Mouse (Mus musculus) ES-E14 (cell line): ENCODE measurements at regions not wholly inside any gene's neighbourhood (a gene's known extent, or its start where the extent isn't known, plus 50 kb on each side); places are given as distances from the start of the nearest gene placed in this dataset.

Experiments
- CHD2 ChIP-seq: IDR thresholded peaks from 2 replicates; pipeline ENCODE4 v1.6.1; 2014; ENCODE audit warnings: mild to moderate bottlenecking, low read depth, low read length, inconsistent platforms
- HCFC1 ChIP-seq: IDR thresholded peaks from 2 replicates; pipeline ENCODE4 v1.6.1; 2012; ENCODE audit warnings: low read length, inconsistent platforms, borderline replicate concordance; ENCODE audit not compliant: insufficient read depth
- MAFK ChIP-seq: IDR thresholded peaks from 2 replicates; pipeline ENCODE4 v1.6.1; 2014; ENCODE audit warnings: mild to moderate bottlenecking, low read depth, low read length, inconsistent platforms; ENCODE audit not compliant: insufficient read depth
- ZC3H11A ChIP-seq: IDR thresholded peaks from 2 replicates; pipeline ENCODE4 v1.6.1; 2012; ENCODE audit warnings: low read depth, mild to moderate bottlenecking, inconsistent platforms, low read length, borderline replicate concordance

GRCm38 (mm10) chr4:22112209-22112608, 181.1 kb downstream of the Faxc start:
- TF ChIP-seq ZC3H11A (no peak), MAFK (no peak), CHD2 (no peak), HCFC1 (no peak)
